Comparison of ENCODE assay signal across 19 mouse cellular contexts in genomic region chr10:95566786-95567185, GRCm38 (mm10). TPM values are rescaled to one million over a fixed set of nuclear protein-coding genes. Genes with fewer than 3 reads are reported as not detected.
DNase-seq lines count a peak whose midpoint lies in the region; ATAC-seq and TF ChIP-seq lines count a peak whose summit lies in the region.
"Had no signal": no experiment of that assay in that cellular context is flagged by ENCODE, and none has a peak within 500 bp of the region (broad histone marks: within the 10 kb centered on the region; RNA-seq: fewer than 3 reads in every experiment).

No protein-coding gene starts in this region.

- H3K4me1 ChIP-seq in heart, embryonic 11.5 days (ENCODE audit: control insufficient read depth, insufficient read depth, low read length): peaks cover 6% of the 10 kb centered on the region; the same call in 1 of the 2 replicates

- no peak for ATAC-seq in heart, embryonic 11.5 days (replicated peaks; ENCODE audit: insufficient number of reproducible peaks, low FRiP score, low TSS enrichment)
- ATAC-seq: lung, postnatal 0 days; midbrain, embryonic 16.5 days had no signal

- DNase-seq in heart, postnatal 10 days: no peak
- no peak for DNase-seq in layer of hippocampus, adult 2 months (ENCODE audit: low spot score in 2 of 2)
- no peak for DNase-seq in layer of hippocampus, postnatal 10 days (ENCODE audit: low spot score in 2 of 2)
- peak; percentile 80 for DNase-seq in ZHBTc4 (ENCODE audit: low read depth, low spot score)
- DNase-seq in testis, postnatal 10 days (ENCODE audit: low spot score): peak; percentile 22
- no peak for DNase-seq in thymus, postnatal 10 days (ENCODE audit: low spot score in 2 of 2)
- DNase-seq: adrenal gland, postnatal 36 days; cerebellum, adult 9-11 months; gastrocnemius, postnatal 25 days; kidney, adult 18-20 months had no signal

- no peaks in the 10 kb centered on the region for H3K36me3 ChIP-seq in heart, embryonic 11.5 days (ENCODE audit: control insufficient read depth, insufficient read depth, low read length)
- H3K36me3 ChIP-seq: embryonic facial prominence, embryonic 15.5 days; hindbrain, embryonic 12.5 days; limb, embryonic 10.5 days; midbrain, embryonic 10.5 days; neural tube, embryonic 13.5 days had no signal

- H3K27ac ChIP-seq in heart, embryonic 11.5 days (ENCODE audit: low read depth, low read length): peak overlapping the region; percentile 43; the same call in 1 of the 2 replicates
- H3K27ac ChIP-seq in layer of hippocampus, adult 2 months: 0 out of 2 replicates have a peak overlapping the region, but pooled peaks have one; percentile 28
- H3K27ac ChIP-seq: embryonic facial prominence, embryonic 15.5 days; hindbrain, embryonic 12.5 days; limb, embryonic 10.5 days; midbrain, embryonic 10.5 days; neural tube, embryonic 13.5 days had no signal

- H3K4me3 ChIP-seq in heart, embryonic 11.5 days (ENCODE audit: low read depth, low read length): no peak overlapping the region
- H3K4me3 ChIP-seq in layer of hippocampus, adult 2 months: no peak overlapping the region
- H3K4me3 ChIP-seq: embryonic facial prominence, embryonic 15.5 days; hindbrain, embryonic 12.5 days; limb, embryonic 10.5 days; midbrain, embryonic 10.5 days; myocyte; neural tube, embryonic 13.5 days had no signal

- no peak for TF ChIP-seq CTCF in layer of hippocampus, adult 2 months (conservative IDR thresholded peaks at IDR 0.05)

- H3K27me3 ChIP-seq in heart, embryonic 11.5 days (ENCODE audit: control insufficient read depth, insufficient read depth, low read length): no peaks in the 10 kb centered on the region
- H3K27me3 ChIP-seq: embryonic facial prominence, embryonic 15.5 days; hindbrain, embryonic 12.5 days; neural tube, embryonic 13.5 days had no signal

- WGBS in heart, embryonic 11.5 days (ENCODE audit: insufficient replicate concordance): 84% methylated on average over 3 of the region's 3 CpGs

- H3K9me3 ChIP-seq in heart, embryonic 11.5 days (replicated peaks; ENCODE audit: control insufficient read depth, low read length): no peaks in the 10 kb centered on the region
- H3K9me3 ChIP-seq: embryonic facial prominence, embryonic 15.5 days; hindbrain, embryonic 12.5 days; limb, embryonic 10.5 days; midbrain, embryonic 10.5 days; neural tube, embryonic 13.5 days had no signal

- intact Hi-C loops in heart, postnatal 10 days (cut with DNase I): loop anchor here (5.0 kb wide), 2 partner anchors 46 to 91 kb away; no protein-coding TSS in a partner anchor

- H3K9ac ChIP-seq in heart, embryonic 11.5 days (ENCODE audit: low read depth, low read length): no peak overlapping the region
- H3K9ac ChIP-seq: embryonic facial prominence, embryonic 15.5 days; hindbrain, embryonic 12.5 days; neural tube, embryonic 13.5 days had no signal

- no peak overlapping the region for H3K4me2 ChIP-seq in heart, embryonic 11.5 days
- H3K4me2 ChIP-seq: embryonic facial prominence, embryonic 15.5 days; hindbrain, embryonic 12.5 days; neural tube, embryonic 13.5 days had no signal

RNA-seq across cellular contexts. Expression of gene Nudt4, which starts 2.8 kb away (rescaled TPM):
- 134 and 147 TPM in 2 replicates for polyA plus RNA-seq in heart, embryonic 11.5 days (2014; fragmentation: Nextera tagmentation; extraction: Ambion mirVana)
- 100 to 1,000 TPM; 215 to 280 TPM for total RNA-seq in heart, postnatal 10 days (2021)
- 10 to 100 TPM; 59.6 to 65.6 TPM for total RNA-seq in layer of hippocampus, adult 2 months (2021)
- 10 to 100 TPM; 91.1 to 92.9 TPM for total RNA-seq in layer of hippocampus, postnatal 10 days (2021)

RNA-seq across cellular contexts. Expression of gene Ube2n, which starts 51.8 kb away (rescaled TPM):
- 319 and 322 TPM in 2 replicates for polyA plus RNA-seq in heart, embryonic 11.5 days (2014; fragmentation: Nextera tagmentation; extraction: Ambion mirVana)
- total RNA-seq in heart, postnatal 10 days (2021): 100 to 1,000 TPM; 118 to 134 TPM
- total RNA-seq in layer of hippocampus, adult 2 months (2021): 100 to 1,000 TPM; 182 to 188 TPM
- 100 to 1,000 TPM; 188 to 223 TPM for total RNA-seq in layer of hippocampus, postnatal 10 days (2021)

Comparison
In these comparisons a context has a peak if more than half of its experiments do, and no peak if none do; other contexts are left out.
1. DNase-seq: peak in ZHBTc4 (single experiment) and testis, postnatal 10 days (single experiment); none in heart, postnatal 10 days (0 of 2), layer of hippocampus, adult 2 months (0 of 2), layer of hippocampus, postnatal 10 days (0 of 2) and thymus, postnatal 10 days (0 of 2).